ENCODE assay signal across 24 mouse cellular contexts in the genomic region with DNA sequence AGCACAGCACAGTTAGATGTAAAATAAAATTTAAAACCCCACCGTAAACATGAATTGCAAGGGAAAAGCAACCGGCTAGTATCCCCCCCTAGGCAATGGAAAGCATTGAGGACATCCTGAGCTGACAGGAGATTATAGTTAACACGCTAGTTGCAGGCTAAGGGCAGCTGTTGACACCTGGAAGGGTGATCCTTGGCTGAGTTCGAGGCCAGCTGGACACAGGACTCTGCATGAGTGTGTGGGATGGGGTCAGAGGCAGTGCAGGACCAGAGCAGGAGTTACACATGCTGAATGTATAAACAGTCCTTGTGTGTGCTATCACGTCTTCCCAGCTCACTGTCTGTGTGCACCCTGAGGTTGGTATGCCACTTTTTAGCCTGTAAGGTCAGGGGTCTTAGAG. TPM values are rescaled to one million over a fixed set of nuclear protein-coding genes. Genes with fewer than 3 reads are reported as not detected.
DNase-seq lines count a peak whose midpoint lies in the region; ATAC-seq lines count a peak whose summit lies in the region.
"Had no signal": no experiment of that assay in that cellular context is flagged by ENCODE, and none has a peak within 500 bp of the region (broad histone marks: within the 10 kb centered on the region; RNA-seq: fewer than 3 reads in every experiment).

No protein-coding gene starts in this region.

- no peak overlapping the region for H3K4me3 ChIP-seq in heart, embryonic 15.5 days
- no peak overlapping the region for H3K4me3 ChIP-seq in kidney, embryonic 15.5 days (replicated peaks)
- H3K4me3 ChIP-seq: heart, embryonic 12.5 days; hindbrain, embryonic 12.5 days; limb, embryonic 12.5 days; stomach, embryonic 15.5 days had no signal

- peak; percentile 5 for DNase-seq in cerebellum, adult 11 months
- no peak for DNase-seq in cerebellum, adult 8-10 months
- DNase-seq in heart, adult 8-10 months (ENCODE audit: low spot score): no peak
- no peak for DNase-seq in kidney, postnatal 36 days
- no peak for DNase-seq in liver
- DNase-seq: adrenal gland, adult 8-10 months; gastrocnemius, postnatal 14 days; layer of hippocampus, adult 9-11 months; lung, postnatal 36 days; right cerebral cortex, postnatal 25 days; thymus, postnatal 14 days had no signal

- H3K9me3 ChIP-seq in heart, embryonic 15.5 days (replicated peaks): no peaks in the 10 kb centered on the region
- H3K9me3 ChIP-seq in kidney, embryonic 15.5 days (replicated peaks): no peaks in the 10 kb centered on the region
- H3K9me3 ChIP-seq: G1E; heart, embryonic 12.5 days; hindbrain, embryonic 12.5 days; limb, embryonic 12.5 days; stomach, embryonic 15.5 days had no signal

- H3K4me1 ChIP-seq in heart, embryonic 15.5 days (replicated peaks): peaks cover 53% of the 10 kb centered on the region
- H3K4me1 ChIP-seq in kidney, embryonic 15.5 days: peaks cover 80% of the 10 kb centered on the region

- no peaks in the 10 kb centered on the region for H3K36me3 ChIP-seq in heart, embryonic 15.5 days
- no peaks in the 10 kb centered on the region for H3K36me3 ChIP-seq in kidney, embryonic 15.5 days
- H3K36me3 ChIP-seq: G1E; heart, embryonic 12.5 days; hindbrain, embryonic 12.5 days; limb, embryonic 12.5 days; stomach, embryonic 15.5 days had no signal

- H3K4me2 ChIP-seq in heart, embryonic 15.5 days: no peak overlapping the region
- no peak overlapping the region for H3K4me2 ChIP-seq in kidney, embryonic 15.5 days
- H3K4me2 ChIP-seq: heart, embryonic 12.5 days; hindbrain, embryonic 12.5 days; liver, embryonic 11.5 days; midbrain, embryonic 11.5 days had no signal

- H3K27me3 ChIP-seq in heart, embryonic 15.5 days: peaks cover 35% of the 10 kb centered on the region
- H3K27me3 ChIP-seq in kidney, embryonic 15.5 days: no peaks in the 10 kb centered on the region
- H3K27me3 ChIP-seq: hindbrain, embryonic 12.5 days had no signal

- H3K27ac ChIP-seq in heart, embryonic 15.5 days: 0 out of 2 replicates have a peak overlapping the region, but pooled peaks have one; percentile 5
- H3K27ac ChIP-seq in kidney, embryonic 15.5 days: peak overlapping the region; percentile 92

- 60% methylated on average over 5 of the region's 5 CpGs for WGBS in heart, embryonic 15.5 days
- 51% methylated on average over 5 of the region's 5 CpGs for WGBS in kidney, embryonic 15.5 days

- ATAC-seq in heart, embryonic 15.5 days (replicated peaks; ENCODE audit: insufficient number of reproducible peaks, insufficient read depth, low FRiP score, low read depth): no peak
- no peak for ATAC-seq in kidney, embryonic 15.5 days (replicated peaks; ENCODE audit: low FRiP score)
- ATAC-seq: intestine, embryonic 16.5 days; midbrain, embryonic 16.5 days had no signal

- H3K9ac ChIP-seq in heart, embryonic 15.5 days: no peak overlapping the region
- H3K9ac ChIP-seq in kidney, embryonic 15.5 days: no peak overlapping the region
- H3K9ac ChIP-seq: heart, embryonic 12.5 days; hindbrain, embryonic 12.5 days; limb, embryonic 12.5 days; stomach, embryonic 15.5 days had no signal

RNA-seq across cellular contexts. Expression of a gene that starts 24.7 kb away (rescaled TPM):
- polyA plus RNA-seq in heart, embryonic 15.5 days (2015; fragmentation: Nextera tagmentation; extraction: Ambion mirVana): 0.28 and 0.33 TPM in 2 replicates
- total RNA-seq in heart, adult 8-10 months (2022): under 1 TPM in 3 of 4 experiments, not detected in 1; 0.13 to 0.25 (median 0.14) TPM
- polyA plus RNA-seq in kidney, embryonic 15.5 days (2015; fragmentation: Nextera tagmentation; extraction: Ambion mirVana): 0.30 and 1.1 TPM in 2 replicates
- total RNA-seq: granulocyte monocyte progenitor cell, adult 5-6 weeks; neutrophil, adult 5-6 weeks had no signal
- polyA plus RNA-seq: G1E had no signal

RNA-seq across cellular contexts. Expression of a gene that starts 28.7 kb away (rescaled TPM):
- polyA plus RNA-seq in heart, embryonic 15.5 days (2015; fragmentation: Nextera tagmentation; extraction: Ambion mirVana): 10.8 and 11.7 TPM in 2 replicates
- total RNA-seq in heart, adult 8-10 months (2022): 1 to 10 TPM; 3.0 to 3.4 (median 3.3) TPM
- polyA plus RNA-seq in kidney, embryonic 15.5 days (2015; fragmentation: Nextera tagmentation; extraction: Ambion mirVana): 15.6 and 17.3 TPM in 2 replicates

RNA-seq across cellular contexts. Expression of a gene that starts 45.7 kb away (rescaled TPM):
- polyA plus RNA-seq in heart, embryonic 15.5 days (2015; fragmentation: Nextera tagmentation; extraction: Ambion mirVana): 6.8 and 8.0 TPM in 2 replicates
- 1 to 10 TPM; 3.2 to 5.2 (median 4.4) TPM for total RNA-seq in heart, adult 8-10 months (2022)
- polyA plus RNA-seq in kidney, embryonic 15.5 days (2015; fragmentation: Nextera tagmentation; extraction: Ambion mirVana): 9.5 and 11.1 TPM in 2 replicates
